Mouse (Mus musculus): ENCODE results near the gene Klhl4. TPM values are rescaled to one million over a fixed set of nuclear protein-coding genes. Genes with fewer than 3 reads are reported as not detected.

Klhl4 gene
- polyA plus RNA-seq (2021; fragmentation: Nextera tagmentation), result 6.5 TPM in 2 replicates
- long read RNA-seq, experiment 1, transcript Klhl4-202 (11 exons, 3,566 nt), result major isoform, 6 of 14 reads
- long read RNA-seq, experiment 1, partial matches to known transcripts, result 1 of 14 reads
- long read RNA-seq, experiment 1, other reads (novel, unspliced or antisense), result 4 of 14 reads
- long read RNA-seq, experiment 2, transcript Klhl4-202 (11 exons, 3,566 nt), result major isoform, 44 of 85 reads
- long read RNA-seq, experiment 2, transcript Klhl4-201 (11 exons, 3,584 nt), result minor isoform, 26 of 85 reads
- long read RNA-seq, experiment 2, partial matches to known transcripts, result 4 of 85 reads
- long read RNA-seq, experiment 2, other reads (novel, unspliced or antisense), result 10 of 85 reads

DNA sequence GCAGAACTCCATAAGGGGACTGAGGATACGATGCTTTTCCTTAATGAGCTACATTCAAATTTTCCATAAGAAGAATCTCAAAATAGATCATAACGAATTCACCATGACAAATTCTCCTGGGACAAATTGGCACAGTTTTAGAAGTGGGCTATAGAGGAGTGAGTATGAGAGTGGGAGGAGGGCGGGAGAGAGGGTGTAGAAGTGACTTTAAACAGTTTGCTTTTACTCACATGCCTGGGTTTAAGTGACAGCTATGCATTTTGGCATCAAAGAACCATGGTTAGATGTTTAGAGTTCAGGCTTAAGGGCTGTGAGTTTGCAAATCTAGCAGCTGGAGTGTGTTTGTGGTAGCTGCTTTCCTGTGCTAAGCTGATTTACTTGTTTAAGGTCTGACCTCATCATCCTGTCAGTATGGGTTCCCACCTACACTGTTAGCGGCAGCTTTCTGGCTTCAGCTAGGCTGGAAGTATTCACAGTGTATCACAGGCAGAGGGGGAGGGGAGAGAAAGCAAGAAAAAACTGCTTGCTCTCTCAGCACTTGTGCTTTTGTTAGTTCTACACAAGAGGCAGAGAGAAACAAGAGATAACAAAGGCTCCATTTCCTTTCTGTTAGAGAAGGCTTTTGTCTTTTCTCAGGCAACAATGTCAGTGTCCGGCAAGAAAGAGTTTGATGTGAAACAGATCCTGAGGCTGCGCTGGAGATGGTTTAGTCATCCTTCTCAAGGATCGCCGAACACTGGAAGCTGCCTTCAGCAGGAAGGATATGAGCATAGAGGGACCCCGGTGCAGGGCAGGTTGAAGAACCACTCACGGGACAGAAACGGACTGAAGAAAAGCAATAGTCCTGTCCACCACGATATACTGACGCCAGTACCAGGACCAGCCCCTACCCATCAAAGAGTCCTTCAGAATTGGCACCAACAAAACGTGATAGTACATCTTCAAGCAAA is at the start of gene Klhl4:
Klhl4 (plus strand) TSS at position 552 of the 950 bp plus-strand sequence.

Data from layer of hippocampus, adult 6 months (tissue).